ENCODE assay signal across 21 mouse cellular contexts in the genomic region with DNA sequence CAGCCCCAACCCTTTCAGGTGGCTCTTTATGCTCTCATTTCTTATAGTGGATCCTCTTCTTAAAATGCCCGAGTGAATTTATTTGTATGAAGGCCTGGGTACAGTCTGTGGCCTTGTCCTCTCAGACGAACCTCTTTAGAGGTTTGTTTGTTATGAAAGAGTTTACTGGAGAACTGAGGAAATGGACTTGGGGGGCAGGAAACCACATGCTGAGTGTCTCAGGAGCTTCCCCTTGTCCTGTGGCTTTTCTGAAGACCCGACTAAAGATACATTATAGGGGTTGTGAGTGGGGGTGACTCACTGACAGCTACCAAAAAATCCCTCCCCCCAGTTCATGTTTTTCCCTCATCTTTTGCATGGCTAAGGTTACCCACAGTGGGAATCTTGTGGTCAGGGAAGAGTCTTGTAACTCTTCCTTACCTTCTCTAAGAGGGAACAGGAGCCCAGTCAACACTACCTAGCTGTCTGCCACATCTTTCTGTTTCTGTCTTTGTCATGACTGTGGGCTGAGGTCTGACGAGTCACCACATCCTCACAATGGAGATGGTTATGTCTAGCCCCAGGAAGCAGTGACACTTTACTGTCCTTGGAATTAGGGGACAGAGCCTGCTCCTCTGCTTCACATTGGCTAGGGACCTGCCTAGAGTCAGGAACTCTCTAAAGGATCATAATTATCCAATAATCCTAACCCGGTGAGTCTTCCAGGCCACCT. TPM values are rescaled to one million over a fixed set of nuclear protein-coding genes. Genes with fewer than 3 reads are reported as not detected.
A peak's percentile ranks its signal among the peaks of the same experiment; 100 is the strongest.
DNase-seq lines count a peak whose midpoint lies in the region; ATAC-seq and TF ChIP-seq lines count a peak whose summit lies in the region.
"Had no signal": no experiment of that assay in that cellular context is flagged by ENCODE, and none has a peak within 500 bp of the region (broad histone marks: within the 10 kb centered on the region; RNA-seq: fewer than 3 reads in every experiment).

No protein-coding gene starts in this region.

- no peak overlapping the region for H3K4me2 ChIP-seq in midbrain, embryonic 11.5 days
- no peak overlapping the region for H3K4me2 ChIP-seq in midbrain, embryonic 16.5 days (ENCODE audit: low read length)
- H3K4me2 ChIP-seq: limb, embryonic 15.5 days; lung, embryonic 14.5 days; midbrain, embryonic 13.5 days; neural tube, embryonic 15.5 days had no signal

- H3K9ac ChIP-seq in midbrain, embryonic 11.5 days (ENCODE audit: low read length): no peak overlapping the region
- H3K9ac ChIP-seq in midbrain, embryonic 16.5 days (ENCODE audit: low read depth, low read length): no peak overlapping the region
- H3K9ac ChIP-seq: limb, embryonic 15.5 days; lung, embryonic 14.5 days; midbrain, embryonic 13.5 days; neural tube, embryonic 15.5 days had no signal

- 76% methylated on average over 5 of the region's 5 CpGs for WGBS in midbrain, embryonic 11.5 days
- 84% methylated on average over 5 of the region's 5 CpGs for WGBS in midbrain, embryonic 16.5 days
- 16% methylated on average over 5 of the region's 5 CpGs for WGBS in bone marrow, adult 2 months

- H3K27ac ChIP-seq in midbrain, embryonic 11.5 days (ENCODE audit: low read depth, low read length): no peak overlapping the region
- no peak overlapping the region for H3K27ac ChIP-seq in midbrain, embryonic 16.5 days (ENCODE audit: low read length)
- peak overlapping the region; percentile 45; the same call in 1 of the 2 replicates for H3K27ac ChIP-seq in bone marrow, adult 2 months (ENCODE audit: control insufficient read depth, insufficient read depth, low read depth, low read length, poor library complexity)
- H3K27ac ChIP-seq: embryonic facial prominence, embryonic 10.5 days; hindbrain, postnatal 0 days; kidney, postnatal 0 days; limb, embryonic 15.5 days; midbrain, embryonic 13.5 days; neural tube, embryonic 15.5 days had no signal

- H3K4me1 ChIP-seq in midbrain, embryonic 11.5 days (ENCODE audit: control insufficient read depth, insufficient read depth, low read length): peaks cover 5% of the 10 kb centered on the region; the same call in 1 of the 2 replicates
- H3K4me1 ChIP-seq in midbrain, embryonic 16.5 days (ENCODE audit: control insufficient read depth, insufficient read depth, low read length): no peaks in the 10 kb centered on the region
- peaks cover 2% of the 10 kb centered on the region; the same call in 1 of the 2 replicates for H3K4me1 ChIP-seq in bone marrow, adult 2 months (ENCODE audit: control insufficient read depth, insufficient read depth, low read length)
- H3K4me1 ChIP-seq: embryonic facial prominence, embryonic 10.5 days; limb, embryonic 15.5 days; neural tube, embryonic 15.5 days had no signal

- peak; percentile 41 for DNase-seq in midbrain, embryonic 11.5 days (ENCODE audit: low spot score, missing footprints)
- no peak for DNase-seq in heart, adult 9 months (ENCODE audit: low spot score in 2 of 2)
- no peak for DNase-seq in left cerebral cortex, postnatal 36 days (ENCODE audit: low spot score in 2 of 2)
- DNase-seq in ovary, postnatal 36 days (ENCODE audit: low spot score): no peak
- DNase-seq: adrenal gland, postnatal 36 days; cerebellum, adult 8-10 months; heart, adult 11 months; heart, postnatal 4 days; kidney, adult 18-20 months; lung, embryonic 14.5 days; lung, postnatal 4 days; thymus, adult 2 months had no signal

- H3K9me3 ChIP-seq in midbrain, embryonic 11.5 days (ENCODE audit: control insufficient read depth, low read length): no peaks in the 10 kb centered on the region
- H3K9me3 ChIP-seq in midbrain, embryonic 16.5 days (replicated peaks; ENCODE audit: control insufficient read depth, low read length, poor library complexity, severe bottlenecking): no peaks in the 10 kb centered on the region
- H3K9me3 ChIP-seq: embryonic facial prominence, embryonic 10.5 days; limb, embryonic 15.5 days; midbrain, embryonic 13.5 days; neural tube, embryonic 15.5 days had no signal

- no peak for TF ChIP-seq CTCF in bone marrow, adult 2 months (IDR thresholded peaks at IDR 0.05; ENCODE audit: control insufficient read depth, insufficient read depth, low read length)

- H3K27me3 ChIP-seq in midbrain, embryonic 11.5 days (ENCODE audit: control insufficient read depth, insufficient read depth, low read length): no peaks in the 10 kb centered on the region
- no peaks in the 10 kb centered on the region for H3K27me3 ChIP-seq in midbrain, embryonic 16.5 days (ENCODE audit: control insufficient read depth, insufficient read depth, low read depth, low read length)
- H3K27me3 ChIP-seq: limb, embryonic 15.5 days; neural tube, embryonic 15.5 days had no signal

- ATAC-seq in midbrain, embryonic 11.5 days (ENCODE audit: low FRiP score): no peak
- ATAC-seq in midbrain, embryonic 16.5 days: no peak
- ATAC-seq in megakaryocyte, adult 5-6 weeks (ENCODE audit: poor library complexity, severe bottlenecking): peak; percentile 69
- ATAC-seq: hindbrain, postnatal 0 days; midbrain, embryonic 13.5 days had no signal

- no peaks in the 10 kb centered on the region for H3K36me3 ChIP-seq in midbrain, embryonic 11.5 days (ENCODE audit: control insufficient read depth, insufficient read depth, low read length)
- no peaks in the 10 kb centered on the region for H3K36me3 ChIP-seq in midbrain, embryonic 16.5 days (ENCODE audit: control insufficient read depth, insufficient read depth, low read length)
- H3K36me3 ChIP-seq: embryonic facial prominence, embryonic 10.5 days; limb, embryonic 15.5 days; midbrain, embryonic 13.5 days; neural tube, embryonic 15.5 days had no signal

- H3K4me3 ChIP-seq in midbrain, embryonic 11.5 days (ENCODE audit: low read depth, low read length): no peak overlapping the region
- no peak overlapping the region for H3K4me3 ChIP-seq in midbrain, embryonic 16.5 days (ENCODE audit: low read depth, low read length)
- H3K4me3 ChIP-seq in bone marrow, adult 2 months (replicated peaks; ENCODE audit: control insufficient read depth, low read depth, low read length): no peak overlapping the region
- H3K4me3 ChIP-seq: embryonic facial prominence, embryonic 10.5 days; limb, embryonic 15.5 days; midbrain, embryonic 13.5 days; neural tube, embryonic 15.5 days had no signal

- intact Hi-C loops in left cerebral cortex, postnatal 36 days (cut with DNase I): no loop called here

- TF ChIP-seq POLR2A in bone marrow, adult 2 months (IDR thresholded peaks at IDR 0.05; ENCODE audit: borderline replicate concordance, control insufficient read depth, low read depth, low read length): no peak

RNA-seq across cellular contexts. Expression of a gene that starts 38.3 kb away (rescaled TPM):
- 15.4 and 15.9 TPM in 2 replicates for polyA plus RNA-seq in midbrain, embryonic 11.5 days (2014; fragmentation: Nextera tagmentation; extraction: Ambion mirVana)
- polyA plus RNA-seq in midbrain, embryonic 16.5 days (2015; fragmentation: Nextera tagmentation; extraction: Ambion mirVana): 40.6 and 47.9 TPM in 2 replicates
- 19.0 and 27.0 TPM in 2 replicates for polyA plus RNA-seq in bone marrow, adult 2 months (2011; ENCODE audit: insufficient read depth, insufficient read length, low replicate concordance, missing spikeins)
- total RNA-seq in megakaryocyte, adult 5-6 weeks (2015): 1.4 and 6.4 TPM in 2 replicates
- total RNA-seq in megakaryocyte, adult 5-6 weeks (2017): 29.1 and 31.6 TPM in 2 replicates
- total RNA-seq in left cerebral cortex, postnatal 36 days (2021): 10 to 100 TPM; 25.9 to 29.8 TPM

RNA-seq across cellular contexts. Expression of a gene that starts 55.9 kb away (rescaled TPM):
- 0.64 and 0.69 TPM in 2 replicates for polyA plus RNA-seq in midbrain, embryonic 11.5 days (2014; fragmentation: Nextera tagmentation; extraction: Ambion mirVana)
- 0.87 and 1.1 TPM in 2 replicates for polyA plus RNA-seq in midbrain, embryonic 16.5 days (2015; fragmentation: Nextera tagmentation; extraction: Ambion mirVana)
- not detected in 2 replicates for polyA plus RNA-seq in bone marrow, adult 2 months (2011; ENCODE audit: insufficient read depth, insufficient read length, low replicate concordance, missing spikeins)
- total RNA-seq in megakaryocyte, adult 5-6 weeks (2015): not detected in 2 replicates
- total RNA-seq in megakaryocyte, adult 5-6 weeks (2017): not detected in 2 replicates
- under 1 TPM; 0.18 to 0.20 TPM for total RNA-seq in left cerebral cortex, postnatal 36 days (2021)
